Mouse (Mus musculus) limb, embryonic 13.5 days (tissue): ENCODE measurements at regions not wholly inside any gene's neighbourhood (a gene's known extent, or its start where the extent isn't known, plus 50 kb on each side); places are given as distances from the start of the nearest gene placed in this dataset.
A peak's percentile ranks its signal among the peaks of the same experiment; 100 is the strongest.

Experiments used
- ATAC-seq: fragments of 200-750 bp; cut with Nextera tagmentation; 2 replicates; pipeline ENCODE4 v1.8.0; 2017; ENCODE audit warnings: low read depth, moderate number of reproducible peaks, moderate TSS enrichment; ENCODE audit not compliant: low FRiP score
- H3K27ac ChIP-seq: fragments of 300-500 bp; sonication (generic); 2 replicates; pipeline ENCODE4 v1.5.1; 2015; ENCODE audit warnings: inconsistent platforms, mild to moderate bottlenecking, moderate library complexity
- H3K27me3 ChIP-seq: fragments of 300-500 bp; sonication (generic); 2 replicates; pipeline ENCODE4 v1.6.1; 2015; ENCODE audit warnings: mild to moderate bottlenecking, inconsistent platforms
- H3K36me3 ChIP-seq: fragments of 300-500 bp; sonication (generic); 2 replicates; pipeline ENCODE4 v1.6.1; 2015; ENCODE audit warnings: inconsistent platforms, mild to moderate bottlenecking, moderate library complexity
- H3K4me1 ChIP-seq: fragments of 300-500 bp; sonication (generic); 2 replicates; pipeline ENCODE4 v1.6.1; 2015; ENCODE audit warnings: inconsistent platforms
- H3K4me2 ChIP-seq: fragments of 300-500 bp; sonication (generic); replicated peaks from 2 replicates; pipeline ENCODE4 v1.6.1; 2015; ENCODE audit warnings: inconsistent platforms, mild to moderate bottlenecking, moderate library complexity
- H3K4me3 ChIP-seq: fragments of 300-500 bp; sonication (generic); 2 replicates; pipeline ENCODE4 v1.5.1; 2015; ENCODE audit warnings: moderate library complexity, mild to moderate bottlenecking, inconsistent platforms
- H3K9ac ChIP-seq: fragments of 300-500 bp; sonication (generic); 2 replicates; pipeline ENCODE4 v1.6.1; 2015; ENCODE audit warnings: mild to moderate bottlenecking, inconsistent platforms
- H3K9me3 ChIP-seq: fragments of 300-500 bp; sonication (generic); 2 replicates; pipeline ENCODE4 v1.6.1; 2016; ENCODE audit warnings: inconsistent platforms
- WGBS: fragments of 180-500 bp; shearing (Covaris S2); methylation state at CpG from one replicate; pipeline ENCODE4 v1.1.7; 2015; 5-methylcytosine and 5-hydroxymethylcytosine counted together

DNA sequence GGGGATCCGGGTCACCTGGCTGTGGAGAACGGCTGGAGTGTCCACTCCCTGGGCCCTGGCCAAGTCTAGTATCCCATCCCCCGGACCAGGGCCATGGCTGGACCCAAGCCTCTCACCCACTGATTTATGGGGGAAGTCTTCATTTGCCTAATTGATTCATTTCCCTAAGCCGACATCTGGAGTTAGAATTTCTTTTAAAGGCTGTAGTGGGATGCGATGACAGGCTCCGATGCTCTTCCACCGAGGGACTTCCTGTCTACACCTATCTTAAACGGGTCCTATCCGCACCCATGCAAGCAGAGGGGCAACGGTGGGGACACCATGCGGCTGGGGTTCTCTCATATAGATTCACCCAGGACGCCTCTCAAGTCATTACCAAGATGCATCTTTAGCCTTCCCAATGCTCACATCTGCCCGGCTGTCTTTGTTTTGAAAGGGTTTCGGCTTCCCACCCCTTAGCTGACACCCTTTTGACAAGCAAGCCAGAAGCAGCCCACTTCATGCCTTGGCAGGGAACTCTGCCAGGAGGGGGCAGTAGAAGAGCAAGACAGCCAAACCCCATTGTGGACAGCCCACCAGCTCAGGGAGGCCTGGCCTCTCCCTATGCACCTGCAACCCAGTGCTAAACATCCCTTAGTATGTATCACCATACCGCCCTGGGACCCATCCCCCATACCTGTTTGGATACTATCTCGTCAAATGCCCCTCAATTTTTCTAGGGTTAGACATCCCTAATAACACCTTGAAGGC, 402.4 kb upstream of the 3110018I06Rik start:
- H3K27me3 ChIP-seq = peaks cover 30% of the 10 kb centered on the region

GRCm38 (mm10) chr12:107092151-107092550, 396.3 kb upstream of the 3110018I06Rik start:
- no peak for ATAC-seq
- H3K27ac ChIP-seq = no peak overlapping the region
- WGBS = 83% methylated on average over 3 of the region's 3 CpGs
- H3K4me2 ChIP-seq = no peak overlapping the region
- peaks cover 8% of the 10 kb centered on the region for H3K27me3 ChIP-seq
- no peaks in the 10 kb centered on the region for H3K4me1 ChIP-seq
- H3K36me3 ChIP-seq = no peaks in the 10 kb centered on the region
- H3K9me3 ChIP-seq = no peaks in the 10 kb centered on the region
- no peak overlapping the region for H3K9ac ChIP-seq
- H3K4me3 ChIP-seq = no peak overlapping the region

More for the DNA sequence above, 402.4 kb upstream of the 3110018I06Rik start:
- no peak overlapping the region for H3K9ac ChIP-seq
- H3K27ac ChIP-seq = no peak overlapping the region
- no peak for ATAC-seq
- H3K4me3 ChIP-seq = no peak overlapping the region
- peaks cover 20% of the 10 kb centered on the region for H3K4me1 ChIP-seq
- peak overlapping the region; percentile 42 for H3K4me2 ChIP-seq
- H3K36me3 ChIP-seq = no peaks in the 10 kb centered on the region
- WGBS = 15% methylated on average over 16 of the region's 16 CpGs
- no peaks in the 10 kb centered on the region for H3K9me3 ChIP-seq

GRCm38 (mm10) chr12:107093326-107093725, 395.1 kb upstream of the 3110018I06Rik start:
- Histone ChIP-seq H3K4me2 (no peak overlapping the region), H3K27ac (no peak overlapping the region), H3K9ac (no peak overlapping the region), H3K27me3 (peaks cover 7% of the 10 kb centered on the region), H3K4me1 (no peaks in the 10 kb centered on the region), H3K36me3 (no peaks in the 10 kb centered on the region), H3K9me3 (no peaks in the 10 kb centered on the region), H3K4me3 (no peak overlapping the region)
- no peak for ATAC-seq
- WGBS = 86% methylated on average over 13 of the region's 13 CpGs

GRCm38 (mm10) chr12:107095409-107095808, 393.0 kb upstream of the 3110018I06Rik start:
- Histone ChIP-seq H3K9me3 (no peaks in the 10 kb centered on the region), H3K4me3 (no peak overlapping the region), H3K4me2 (no peak overlapping the region), H3K36me3 (no peaks in the 10 kb centered on the region), H3K9ac (no peak overlapping the region), H3K4me1 (no peaks in the 10 kb centered on the region), H3K27me3 (peaks cover 5% of the 10 kb centered on the region; the same call in 1 of the 2 replicates), H3K27ac (no peak overlapping the region)
- no peak for ATAC-seq
- WGBS = 65% methylated on average over 6 of the region's 6 CpGs

DNA sequence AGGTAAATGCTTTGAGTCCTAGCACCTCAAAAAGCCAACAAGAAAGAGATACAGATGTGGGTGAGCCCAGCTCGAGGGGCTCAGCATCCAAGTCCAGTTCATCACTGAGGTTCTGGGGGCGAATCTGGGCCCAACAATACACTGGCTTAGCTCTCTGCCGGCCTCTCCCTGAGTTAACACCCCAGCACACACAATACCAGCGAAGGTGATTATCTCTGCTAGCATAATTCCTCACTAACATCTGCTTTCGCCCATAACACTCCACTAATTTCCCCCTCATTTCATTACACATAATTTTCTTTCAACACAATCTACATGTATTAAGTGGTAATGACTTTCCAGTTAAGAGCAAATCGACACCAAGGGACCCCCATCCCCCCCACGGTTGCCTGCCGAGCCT, 383.9 kb upstream of the 3110018I06Rik start:
- Histone ChIP-seq H3K4me2 (no peak overlapping the region), H3K4me3 (no peak overlapping the region), H3K27ac (no peak overlapping the region), H3K27me3 (peaks cover 15% of the 10 kb centered on the region; the same call in 1 of the 2 replicates), H3K4me1 (no peaks in the 10 kb centered on the region), H3K36me3 (no peaks in the 10 kb centered on the region), H3K9me3 (no peaks in the 10 kb centered on the region), H3K9ac (no peak overlapping the region)
- 31% methylated on average over 8 of the region's 8 CpGs for WGBS
- ATAC-seq = no peak

DNA sequence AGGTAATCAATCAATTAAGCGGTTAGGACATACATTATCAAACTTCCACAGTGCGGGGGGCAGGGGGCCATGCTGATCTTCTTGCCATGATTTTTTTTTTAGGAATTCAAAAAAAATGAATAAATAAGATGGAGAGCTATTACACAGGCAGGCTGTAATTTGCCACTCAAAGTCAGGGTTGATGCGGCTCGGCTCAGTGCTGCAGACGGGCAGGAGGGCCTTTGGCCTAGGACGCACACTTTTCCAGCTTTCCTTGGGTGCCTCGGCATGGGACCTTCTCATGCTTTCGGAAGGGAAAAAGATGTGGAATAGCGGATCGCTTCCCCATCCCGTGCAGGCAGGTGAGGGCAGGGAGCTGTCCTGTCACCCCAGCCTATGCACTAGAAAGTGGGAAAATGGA, 383.4 kb upstream of the 3110018I06Rik start:
- no peak for ATAC-seq
- H3K4me1 ChIP-seq = no peaks in the 10 kb centered on the region
- 64% methylated on average over 11 of the region's 11 CpGs for WGBS
- H3K4me3 ChIP-seq = no peak overlapping the region
- H3K27ac ChIP-seq = no peak overlapping the region
- H3K9ac ChIP-seq = no peak overlapping the region
- H3K36me3 ChIP-seq = no peaks in the 10 kb centered on the region
- no peaks in the 10 kb centered on the region for H3K9me3 ChIP-seq
- peaks cover 15% of the 10 kb centered on the region; the same call in 1 of the 2 replicates for H3K27me3 ChIP-seq
- no peak overlapping the region for H3K4me2 ChIP-seq

GRCm38 (mm10) chr12:107111908-107112770, 376.3 kb upstream of the 3110018I06Rik start:
- 0 out of 2 replicates have a peak overlapping the region, but pooled peaks have one; percentile 37 for H3K9ac ChIP-seq
- no peaks in the 10 kb centered on the region for H3K36me3 ChIP-seq
- H3K9me3 ChIP-seq = 0 out of 2 replicates have a peak, but pooled peaks cover 7% of the 10 kb centered on the region
- H3K27me3 ChIP-seq = no peaks in the 10 kb centered on the region
- H3K4me3 ChIP-seq = peak overlapping the region; percentile 13
- peak; percentile 54; the same call in 1 of the 2 replicates for ATAC-seq
- H3K27ac ChIP-seq = peak overlapping the region; percentile 49; the same call in 1 of the 2 replicates
- WGBS = 9% methylated on average over 18 of the region's 18 CpGs
- peaks cover 8% of the 10 kb centered on the region for H3K4me1 ChIP-seq
- H3K4me2 ChIP-seq = peak overlapping the region; percentile 52

DNA sequence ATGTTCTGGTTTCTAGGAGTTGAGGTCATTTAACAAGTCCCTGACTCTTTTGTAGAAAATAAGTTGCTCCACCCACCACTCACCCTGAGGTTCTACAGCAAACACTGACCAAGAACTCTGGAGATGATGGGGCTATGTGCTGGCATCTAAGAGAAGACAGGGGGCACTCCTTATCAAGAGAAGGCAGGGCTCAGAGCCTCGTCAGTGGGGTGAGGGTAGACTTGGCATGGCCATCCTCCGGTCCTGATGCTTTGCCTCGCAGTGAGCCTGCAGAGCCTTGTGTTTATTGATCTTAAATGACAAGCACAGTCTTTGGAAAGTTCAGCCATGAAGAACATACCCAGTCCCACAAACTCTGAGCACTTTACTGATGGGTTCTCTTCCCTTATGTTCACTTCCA, 370.1 kb upstream of the 3110018I06Rik start:
- no peak overlapping the region for H3K27ac ChIP-seq
- WGBS = 78% methylated on average over 3 of the region's 3 CpGs
- 0 out of 2 replicates have a peak, but pooled peaks cover 7% of the 10 kb centered on the region for H3K9me3 ChIP-seq
- no peaks in the 10 kb centered on the region for H3K36me3 ChIP-seq
- H3K9ac ChIP-seq = no peak overlapping the region
- no peaks in the 10 kb centered on the region for H3K27me3 ChIP-seq
- H3K4me2 ChIP-seq = no peak overlapping the region
- no peak for ATAC-seq
- H3K4me1 ChIP-seq = peaks cover 5% of the 10 kb centered on the region
- no peak overlapping the region for H3K4me3 ChIP-seq

- WGBS = 63% methylated on average over 10 of the region's 10 CpGs
- Histone ChIP-seq H3K27me3 (no peaks in the 10 kb centered on the region), H3K9me3 (0 out of 2 replicates have a peak, but pooled peaks cover 6% of the 10 kb centered on the region), H3K4me3 (no peak overlapping the region), H3K9ac (no peak overlapping the region), H3K36me3 (no peaks in the 10 kb centered on the region), H3K4me2 (no peak overlapping the region), H3K4me1 (peaks cover 5% of the 10 kb centered on the region), H3K27ac (no peak overlapping the region)
- ATAC-seq = no peak
These were observed 369.4 kb upstream of the 3110018I06Rik start for GRCm38 (mm10) chr12:107119076-107119475.

GRCm38 (mm10) chr12:107120486-107121186, 367.8 kb upstream of the 3110018I06Rik start:
- ATAC-seq = no peak
- no peak overlapping the region for H3K4me3 ChIP-seq
- H3K36me3 ChIP-seq = no peaks in the 10 kb centered on the region
- H3K27me3 ChIP-seq = no peaks in the 10 kb centered on the region
- H3K4me1 ChIP-seq = peaks cover 16% of the 10 kb centered on the region
- no peaks in the 10 kb centered on the region for H3K9me3 ChIP-seq
- no peak overlapping the region for H3K4me2 ChIP-seq
- H3K9ac ChIP-seq = no peak overlapping the region
- H3K27ac ChIP-seq = no peak overlapping the region
- WGBS = 87% methylated on average over 21 of the region's 21 CpGs

DNA sequence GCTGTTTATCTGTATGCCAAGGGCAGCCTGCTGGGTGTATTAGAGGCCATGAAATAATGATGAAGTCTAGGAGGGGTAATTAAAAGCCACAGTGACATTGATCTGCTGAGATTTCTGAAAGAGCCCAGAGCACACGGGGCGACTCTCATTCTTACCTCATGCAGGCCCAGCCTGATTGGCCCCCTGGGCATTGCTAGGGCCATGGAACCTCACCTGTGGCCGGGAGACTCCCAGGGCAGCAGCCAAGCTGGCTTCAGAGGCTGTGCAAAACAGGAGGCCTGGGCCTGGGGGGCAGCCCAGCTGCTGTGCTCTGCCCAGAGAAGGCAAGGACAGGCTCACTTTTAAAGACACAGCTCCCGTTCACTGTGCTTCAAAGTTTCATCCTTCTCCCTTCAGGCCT, 366.4 kb upstream of the 3110018I06Rik start:
- Histone ChIP-seq H3K4me2 (no peak overlapping the region), H3K27ac (no peak overlapping the region), H3K36me3 (no peaks in the 10 kb centered on the region), H3K4me1 (peaks cover 16% of the 10 kb centered on the region), H3K9ac (no peak overlapping the region), H3K4me3 (no peak overlapping the region), H3K9me3 (no peaks in the 10 kb centered on the region), H3K27me3 (no peaks in the 10 kb centered on the region)
- 45% methylated on average over 4 of the region's 4 CpGs for WGBS
- no peak for ATAC-seq

GRCm38 (mm10) chr12:107123661-107124060, 364.8 kb upstream of the 3110018I06Rik start:
- H3K36me3 ChIP-seq = no peaks in the 10 kb centered on the region
- peaks cover 16% of the 10 kb centered on the region for H3K4me1 ChIP-seq
- H3K27me3 ChIP-seq = no peaks in the 10 kb centered on the region
- H3K9me3 ChIP-seq = no peaks in the 10 kb centered on the region
- no peak overlapping the region for H3K4me2 ChIP-seq
- no peak overlapping the region for H3K4me3 ChIP-seq
- H3K9ac ChIP-seq = no peak overlapping the region
- H3K27ac ChIP-seq = no peak overlapping the region
- WGBS = 79% methylated on average over 8 of the region's 8 CpGs
- ATAC-seq = no peak
